ENCODE assay signal across 12 mouse cellular contexts in genomic region chr19:45629219-45629618, GRCm38 (mm10). TPM values are rescaled to one million over a fixed set of nuclear protein-coding genes. Genes with fewer than 3 reads are reported as not detected.
DNase-seq lines count a peak whose midpoint lies in the region; ATAC-seq and TF ChIP-seq lines count a peak whose summit lies in the region.
"Had no signal": no experiment of that assay in that cellular context is flagged by ENCODE, and none has a peak within 500 bp of the region (broad histone marks: within the 10 kb centered on the region; RNA-seq: fewer than 3 reads in every experiment).

No protein-coding gene starts in this region.

- ATAC-seq in kidney, embryonic 15.5 days (replicated peaks; ENCODE audit: low FRiP score), result no peak; the same call in 1 of the 2 replicates
- peak; percentile 76 for ATAC-seq in megakaryocyte progenitor cell, adult 5-6 weeks (replicated peaks; ENCODE audit: poor library complexity)
- ATAC-seq: forebrain, embryonic 15.5 days; intestine, embryonic 16.5 days had no signal

- no peaks in the 10 kb centered on the region for H3K27me3 ChIP-seq in kidney, embryonic 15.5 days
- H3K27me3 ChIP-seq: forebrain, embryonic 15.5 days; heart, embryonic 13.5 days; limb, embryonic 13.5 days had no signal

- H3K4me1 ChIP-seq in kidney, embryonic 15.5 days, result peaks cover 28% of the 10 kb centered on the region
- peaks cover 13% of the 10 kb centered on the region for H3K4me1 ChIP-seq in bone marrow macrophage, adult 2 months (ENCODE audit: control insufficient read depth, insufficient read depth, low read length)
- H3K4me1 ChIP-seq: forebrain, embryonic 15.5 days had no signal

- peak; percentile 26; the same call in 1 of the 2 replicates for TF ChIP-seq CTCF in bone marrow macrophage, adult 2 months (IDR thresholded peaks at IDR 0.05; ENCODE audit: low read depth, low read length)

- WGBS in kidney, embryonic 15.5 days, result 85% methylated on average over 3 of the region's 3 CpGs

- no peak overlapping the region for H3K9ac ChIP-seq in kidney, embryonic 15.5 days
- H3K9ac ChIP-seq: forebrain, embryonic 15.5 days; heart, embryonic 13.5 days; limb, embryonic 13.5 days had no signal

- peak overlapping the region; percentile 60 for H3K27ac ChIP-seq in kidney, embryonic 15.5 days
- no peak overlapping the region for H3K27ac ChIP-seq in bone marrow macrophage, adult 2 months (ENCODE audit: insufficient read depth, low read depth, low read length)
- H3K27ac ChIP-seq: forebrain, embryonic 15.5 days; heart, embryonic 13.5 days; limb, embryonic 13.5 days had no signal

- DNase-seq in kidney, adult 9 months, result no peak
- peak; percentile 39 to 45 for DNase-seq in B cell, adult 2 months
- DNase-seq in adipocyte (ENCODE audit: low spot score), result no peak
- DNase-seq in layer of hippocampus, adult 18-20 months (ENCODE audit: low spot score in 2 of 2), result no peak
- no peak for DNase-seq in ovary, postnatal 14 days (ENCODE audit: low spot score)

- H3K4me3 ChIP-seq in kidney, embryonic 15.5 days (replicated peaks), result no peak overlapping the region
- H3K4me3 ChIP-seq in bone marrow macrophage, adult 2 months (ENCODE audit: insufficient read depth, low read length), result no peak overlapping the region
- H3K4me3 ChIP-seq: forebrain, embryonic 15.5 days; heart, embryonic 13.5 days; limb, embryonic 13.5 days had no signal

- no peak for TF ChIP-seq POLR2A in bone marrow macrophage, adult 2 months (IDR thresholded peaks at IDR 0.05; ENCODE audit: borderline replicate concordance, low read depth, low read length)

- peaks cover 29% of the 10 kb centered on the region for H3K36me3 ChIP-seq in kidney, embryonic 15.5 days

- no peaks in the 10 kb centered on the region for H3K9me3 ChIP-seq in kidney, embryonic 15.5 days (replicated peaks)
- H3K9me3 ChIP-seq: forebrain, embryonic 15.5 days; heart, embryonic 13.5 days; limb, embryonic 13.5 days had no signal

- H3K4me2 ChIP-seq in kidney, embryonic 15.5 days, result no peak overlapping the region
- H3K4me2 ChIP-seq: forebrain, embryonic 15.5 days; heart, embryonic 13.5 days; limb, embryonic 13.5 days had no signal

RNA-seq across cellular contexts. Expression of gene Fbxw4, which starts 30.9 kb away (rescaled TPM):
- polyA plus RNA-seq in kidney, embryonic 15.5 days (2015; fragmentation: Nextera tagmentation; extraction: Ambion mirVana), result 6.3 and 6.7 TPM in 2 replicates
- polyA plus RNA-seq in bone marrow macrophage, adult 2 months (2012; ENCODE audit: insufficient read depth, insufficient read length, missing spikeins), result 50.3 and 55.6 TPM in 2 replicates
- 26.0 and 27.0 TPM in 2 replicates for total RNA-seq in megakaryocyte progenitor cell, adult 5-6 weeks (2015)
- 22.3 and 31.5 TPM in 2 replicates for total RNA-seq in megakaryocyte progenitor cell, adult 5-6 weeks (2017)
- 10 to 100 TPM; 36.4 to 38.7 TPM for total RNA-seq in layer of hippocampus, adult 18-20 months (2021)

Comparison
In these comparisons a context has a peak if more than half of its experiments do, and no peak if none do; other contexts are left out.
1. DNase-seq: peak in B cell, adult 2 months (2 of 2); none in kidney, adult 9 months (single experiment), adipocyte (single experiment), layer of hippocampus, adult 18-20 months (0 of 2) and ovary, postnatal 14 days (single experiment).